Mouse (Mus musculus): ENCODE results near the gene Cpt1c. TPM values are rescaled to one million over a fixed set of nuclear protein-coding genes. Genes with fewer than 3 reads are reported as not detected.

Cpt1c gene
- polyA plus RNA-seq, 1 experiment from 2014 or later, result 44.2 TPM

- no peaks in the 10 kb centered on the region for H3K27me3 ChIP-seq
- 4% methylated on average over 15 of the region's 15 CpGs for WGBS
- H3K9ac ChIP-seq, result peak overlapping the region; percentile 79
- peak overlapping the region; percentile 63 for H3K4me3 ChIP-seq
- peaks cover 59% of the 10 kb centered on the region for H3K36me3 ChIP-seq
- ATAC-seq (ENCODE audit: low FRiP score), result peak; percentile 14; the same call in 1 of the 2 replicates
- H3K9me3 ChIP-seq (replicated peaks), result no peaks in the 10 kb centered on the region
- peak overlapping the region; percentile 71 for H3K4me2 ChIP-seq (replicated peaks)
- H3K27ac ChIP-seq, result peak overlapping the region; percentile 82
- H3K4me1 ChIP-seq, result peaks cover 27% of the 10 kb centered on the region
Measured at GRCm38 (mm10) chr7:44997940-44998428, 23.3 kb upstream of the Cpt1c start.

GRCm38 (mm10) chr7:44997231-44997939 lies 22.7 kb upstream of the Cpt1c start, which contains the start of gene Irf3:
TSS of gene Irf3 (plus strand) at chr7:44997648.
- H3K4me3 ChIP-seq, result peak within 1 kb of the TSS; percentile 63
- H3K4me2 ChIP-seq (replicated peaks), result peak within 1 kb of the TSS; percentile 71
- ATAC-seq (ENCODE audit: low FRiP score), result peak; percentile 91
- H3K9ac ChIP-seq, result peak within 1 kb of the TSS; percentile 79
- H3K36me3 ChIP-seq, result peaks cover 59% of the 10 kb centered on the region
- H3K27me3 ChIP-seq, result no peaks in the 10 kb centered on the region
- H3K9me3 ChIP-seq (replicated peaks), result no peaks in the 10 kb centered on the region
- H3K4me1 ChIP-seq, result peaks cover 27% of the 10 kb centered on the region
- peak within 1 kb of the TSS; percentile 82 for H3K27ac ChIP-seq
- under 1% methylated on average over 43 of the region's 43 CpGs for WGBS

GRCm38 (mm10) chr7:44996672-44997071 lies 22.0 kb upstream of the Cpt1c start:
- H3K9me3 ChIP-seq (replicated peaks), result no peaks in the 10 kb centered on the region
- H3K27ac ChIP-seq, result no peak overlapping the region
- 13% methylated on average over 10 of the region's 10 CpGs for WGBS
- peaks cover 58% of the 10 kb centered on the region for H3K36me3 ChIP-seq
- H3K4me1 ChIP-seq, result peaks cover 27% of the 10 kb centered on the region
- no peak for ATAC-seq (ENCODE audit: low FRiP score)
- H3K4me2 ChIP-seq (replicated peaks), result peak overlapping the region; percentile 71
- peak overlapping the region; percentile 63 for H3K4me3 ChIP-seq
- no peaks in the 10 kb centered on the region for H3K27me3 ChIP-seq
- peak overlapping the region; percentile 69 for H3K9ac ChIP-seq

- Histone ChIP-seq H3K4me1 (peaks cover 40% of the 10 kb centered on the region), H3K27me3 (no peaks in the 10 kb centered on the region), H3K9me3 (replicated peaks) (no peaks in the 10 kb centered on the region), H3K36me3 (peaks cover 28% of the 10 kb centered on the region), H3K27ac (peak overlapping the region; percentile 84), H3K9ac (peak overlapping the region; percentile 80), H3K4me3 (peak overlapping the region; percentile 96), H3K4me2 (replicated peaks) (peak overlapping the region; percentile 73)
- ATAC-seq (ENCODE audit: low FRiP score), result peak; percentile 36
- under 1% methylated on average over 29 of the region's 29 CpGs for WGBS
Measured at GRCm38 (mm10) chr7:44986879-44987718, 12.4 kb upstream of the Cpt1c start.

- Histone ChIP-seq H3K4me3 (peak within 1 kb of the TSS; percentile 96), H3K9ac (peak within 1 kb of the TSS; percentile 99), H3K36me3 (peaks cover 28% of the 10 kb centered on the region), H3K9me3 (replicated peaks) (no peaks in the 10 kb centered on the region), H3K4me1 (peaks cover 40% of the 10 kb centered on the region), H3K4me2 (replicated peaks) (peak within 1 kb of the TSS; percentile 73), H3K27me3 (no peaks in the 10 kb centered on the region), H3K27ac (peak within 1 kb of the TSS; percentile 94)
- under 1% methylated on average over 42 of the region's 42 CpGs for WGBS
- peak; percentile 98 for ATAC-seq (ENCODE audit: low FRiP score)
Measured at GRCm38 (mm10) chr7:44986192-44986878, 11.7 kb upstream of the Cpt1c start, which contains the start of gene Prmt1. TSS of gene Prmt1 (minus strand) at chr7:44986568.

GRCm38 (mm10) chr7:44985595-44986191 lies 11.0 kb upstream of the Cpt1c start:
- H3K27me3 ChIP-seq, result no peaks in the 10 kb centered on the region
- H3K9ac ChIP-seq, result peak overlapping the region; percentile 99
- peak overlapping the region; percentile 96 for H3K4me3 ChIP-seq
- peaks cover 40% of the 10 kb centered on the region for H3K4me1 ChIP-seq
- H3K36me3 ChIP-seq, result peaks cover 32% of the 10 kb centered on the region
- peak overlapping the region; percentile 64 for H3K4me2 ChIP-seq (replicated peaks)
- WGBS, result under 1% methylated on average over 44 of the region's 45 CpGs
- no peaks in the 10 kb centered on the region for H3K9me3 ChIP-seq (replicated peaks)
- ATAC-seq (ENCODE audit: low FRiP score), result peak; percentile 8
- peak overlapping the region; percentile 94 for H3K27ac ChIP-seq

GRCm38 (mm10) chr7:44984833-44985164 lies 10.1 kb upstream of the Cpt1c start:
- WGBS, result 45% methylated on average over 3 of the region's 3 CpGs
- Histone ChIP-seq H3K9ac (no peak overlapping the region; the same call in 1 of the 2 replicates), H3K4me2 (replicated peaks) (peak overlapping the region; percentile 64), H3K4me1 (peaks cover 38% of the 10 kb centered on the region), H3K27ac (peak overlapping the region; percentile 94; the same call in 1 of the 2 replicates), H3K36me3 (peaks cover 39% of the 10 kb centered on the region), H3K4me3 (peak overlapping the region; percentile 96), H3K27me3 (no peaks in the 10 kb centered on the region), H3K9me3 (replicated peaks) (no peaks in the 10 kb centered on the region)
- no peak for ATAC-seq (ENCODE audit: low FRiP score)

- WGBS, result 81% methylated on average over 7 of the region's 7 CpGs
- H3K9me3 ChIP-seq (replicated peaks), result no peaks in the 10 kb centered on the region
- H3K27ac ChIP-seq, result peak overlapping the region; percentile 35; the same call in 1 of the 2 replicates
- ATAC-seq (ENCODE audit: low FRiP score), result no peak
- peak overlapping the region; percentile 49; the same call in 1 of the 2 replicates for H3K9ac ChIP-seq
- H3K27me3 ChIP-seq, result no peaks in the 10 kb centered on the region
- H3K4me2 ChIP-seq (replicated peaks), result peak overlapping the region; percentile 64
- H3K4me1 ChIP-seq, result peaks cover 36% of the 10 kb centered on the region
- H3K4me3 ChIP-seq, result peak overlapping the region; percentile 96
- H3K36me3 ChIP-seq, result peaks cover 43% of the 10 kb centered on the region
Measured at GRCm38 (mm10) chr7:44983944-44984832, 9.5 kb upstream of the Cpt1c start.

GRCm38 (mm10) chr7:44983085-44983484 lies 8.4 kb upstream of the Cpt1c start:
- Histone ChIP-seq H3K4me3 (no peak overlapping the region), H3K27ac (no peak overlapping the region), H3K36me3 (peaks cover 53% of the 10 kb centered on the region), H3K27me3 (no peaks in the 10 kb centered on the region), H3K4me1 (peaks cover 28% of the 10 kb centered on the region), H3K9ac (no peak overlapping the region), H3K4me2 (replicated peaks) (0 out of 2 replicates have a peak overlapping the region, but pooled peaks have one; percentile 14), H3K9me3 (replicated peaks) (no peaks in the 10 kb centered on the region)
- 38% methylated on average over 6 of the region's 6 CpGs for WGBS
- ATAC-seq (ENCODE audit: low FRiP score), result no peak

- no peak for ATAC-seq (ENCODE audit: low FRiP score)
- Histone ChIP-seq H3K4me1 (peaks cover 25% of the 10 kb centered on the region), H3K9ac (no peak overlapping the region), H3K27me3 (no peaks in the 10 kb centered on the region), H3K4me2 (replicated peaks) (no peak overlapping the region), H3K27ac (no peak overlapping the region), H3K4me3 (no peak overlapping the region), H3K36me3 (peaks cover 69% of the 10 kb centered on the region), H3K9me3 (replicated peaks) (no peaks in the 10 kb centered on the region)
- 97% methylated on average over 8 of the region's 8 CpGs for WGBS
Measured at GRCm38 (mm10) chr7:44981539-44981938, 6.9 kb upstream of the Cpt1c start.

- no peak overlapping the region for H3K9ac ChIP-seq
- no peak overlapping the region for H3K27ac ChIP-seq
- ATAC-seq (ENCODE audit: low FRiP score), result no peak
- H3K9me3 ChIP-seq (replicated peaks), result no peaks in the 10 kb centered on the region
- peaks cover 78% of the 10 kb centered on the region for H3K36me3 ChIP-seq
- no peak overlapping the region for H3K4me3 ChIP-seq
- no peak overlapping the region for H3K4me2 ChIP-seq (replicated peaks)
- peaks cover 17% of the 10 kb centered on the region for H3K4me1 ChIP-seq
- no peaks in the 10 kb centered on the region for H3K27me3 ChIP-seq
- 97% methylated on average over 3 of the region's 3 CpGs for WGBS
Measured at GRCm38 (mm10) chr7:44978300-44978699, 3.6 kb upstream of the Cpt1c start.
